Mouse (Mus musculus) cerebellum, postnatal 4 days (tissue): ENCODE results near the gene Iqcf6.

Source experiments
- DNase-seq, 2 experiments: peaks; one replicate each; pipeline ENCODE4 v3.0.0; 2022; ENCODE audit warnings: low spot score in 2 of 2, mixed read lengths in 1 of 2

Iqcf6 gene

GRCm38 (mm10) chr9:106657592-106657991, 31.2 kb downstream of the Iqcf6 start:
- no peak for DNase-seq

- DNase-seq, result no peak
Observed at GRCm38 (mm10) chr9:106659441-106659840, 33.1 kb downstream of the Iqcf6 start.

GRCm38 (mm10) chr9:106659935-106660334, 33.6 kb downstream of the Iqcf6 start:
- no peak for DNase-seq

GRCm38 (mm10) chr9:106663200-106663599, 36.8 kb downstream of the Iqcf6 start:
- DNase-seq, result no peak

- peak in 1 of 2 experiments; percentile 41 for DNase-seq
Observed at GRCm38 (mm10) chr9:106664433-106664832, 38.1 kb downstream of the Iqcf6 start.

GRCm38 (mm10) chr9:106664856-106665255, 38.5 kb downstream of the Iqcf6 start:
- DNase-seq, result no peak

- no peak for DNase-seq
Observed at GRCm38 (mm10) chr9:106673860-106674259, 47.5 kb downstream of the Iqcf6 start.

GRCm38 (mm10) chr9:106675480-106675879, 49.1 kb downstream of the Iqcf6 start:
- DNase-seq, result peak; percentile 68 to 88

GRCm38 (mm10) chr9:106675965-106676364, 49.6 kb downstream of the Iqcf6 start:
- DNase-seq, result no peak

GRCm38 (mm10) chr9:106676571-106676970, 50.2 kb downstream of the Iqcf6 start:
- DNase-seq, result no peak
